Mouse (Mus musculus): Measurements from ENCODE around the gene Ubac1.

The Ubac1 gene

DNA sequence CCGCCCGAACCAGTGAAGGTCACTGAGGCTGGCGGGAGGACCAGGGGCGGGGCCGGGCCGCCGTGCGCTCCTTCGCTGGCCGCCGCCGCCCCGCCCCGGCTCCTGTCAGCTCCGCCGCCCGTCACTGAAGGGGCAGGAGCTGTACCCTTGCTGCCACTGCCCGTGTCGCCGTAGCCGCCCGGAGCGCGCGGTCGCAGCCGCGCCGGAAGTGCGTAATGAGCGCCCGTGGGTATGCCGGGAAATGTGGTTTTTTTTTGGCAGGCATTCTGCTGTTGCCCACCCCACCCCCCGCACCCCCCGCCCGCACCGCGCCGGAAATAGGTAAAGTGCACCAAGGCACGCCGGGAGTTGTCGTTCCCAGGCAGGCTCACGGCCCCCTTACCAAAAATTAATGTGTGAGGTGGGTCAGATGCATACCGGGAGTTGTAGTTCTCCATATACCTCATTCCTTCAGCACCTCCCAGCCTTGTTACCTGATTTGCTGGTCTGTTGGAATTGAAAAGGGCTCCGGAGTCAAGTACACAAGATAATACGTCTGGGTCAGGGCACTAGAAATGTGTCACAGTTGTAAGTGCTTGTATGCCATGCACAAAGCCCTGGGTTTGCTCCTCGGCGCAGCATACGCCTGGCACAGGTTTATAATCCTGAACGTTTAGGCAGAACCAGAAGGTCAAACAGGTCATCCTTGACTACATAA, at the start of gene Ubac1:
Gene Ubac1 (minus strand): TSS at position 187 of the 697 bp plus-strand sequence.
- peak; percentile 99 for DNase-seq

DNA sequence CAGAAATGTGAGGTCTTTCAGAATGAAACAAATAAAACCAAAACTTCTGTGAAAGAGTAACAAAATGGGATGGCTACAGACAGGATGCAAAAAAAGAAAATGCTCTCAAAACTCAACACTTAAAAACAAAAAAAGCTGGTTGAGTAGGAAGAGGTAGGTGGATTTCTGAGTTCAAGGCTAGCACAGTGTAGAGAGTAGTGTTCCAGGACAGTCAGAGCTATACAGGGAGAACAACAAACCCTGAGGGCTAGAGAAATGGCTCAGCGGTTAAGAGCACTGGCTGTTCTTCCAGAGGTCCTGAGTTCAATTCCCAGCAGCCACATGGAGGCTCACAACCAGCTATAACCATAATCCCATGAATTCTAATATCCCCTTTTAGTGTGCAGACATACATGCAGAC, 47.0 kb upstream of the Ubac1 start:
- no peak for DNase-seq

DNA sequence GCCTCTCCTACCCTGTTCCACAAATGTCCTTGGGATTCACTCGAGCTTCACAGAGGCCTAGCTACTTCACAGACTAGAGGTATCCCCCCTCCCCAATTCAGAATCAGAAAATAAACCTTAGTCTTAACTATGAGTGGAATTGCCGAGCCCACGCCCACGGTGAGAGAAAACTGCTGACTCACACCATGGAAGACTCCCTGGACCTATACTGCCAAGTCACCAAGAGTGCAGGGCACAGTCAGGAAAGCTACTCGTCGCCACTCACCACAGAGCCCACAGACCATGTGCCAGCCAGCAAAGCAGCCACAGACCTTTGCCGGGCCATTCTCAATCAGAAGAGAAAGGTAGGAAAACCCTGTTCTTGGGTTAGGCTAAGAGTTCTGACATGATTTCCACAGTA, 46.6 kb upstream of the Ubac1 start:
- no peak for DNase-seq

DNA sequence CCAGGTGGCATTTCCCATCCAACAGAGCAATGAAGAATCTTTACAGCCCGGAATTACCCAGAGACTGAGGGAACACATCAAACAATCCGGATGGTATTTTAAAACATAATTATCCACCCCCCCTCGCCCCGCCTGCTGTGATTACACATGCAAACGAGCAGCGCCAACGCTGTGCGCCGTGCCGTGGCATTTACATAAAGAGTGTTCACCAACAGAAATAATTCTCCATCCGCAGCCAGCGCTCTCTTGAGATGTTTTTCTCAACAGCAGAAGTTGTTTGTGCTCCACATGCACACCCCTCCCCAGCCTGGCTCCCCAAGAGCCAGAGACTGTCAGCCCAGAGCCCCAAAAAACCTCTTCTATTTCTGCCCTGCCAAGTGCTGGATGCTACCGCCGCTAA, 45.0 kb upstream of the Ubac1 start:
- no peak for DNase-seq

DNA sequence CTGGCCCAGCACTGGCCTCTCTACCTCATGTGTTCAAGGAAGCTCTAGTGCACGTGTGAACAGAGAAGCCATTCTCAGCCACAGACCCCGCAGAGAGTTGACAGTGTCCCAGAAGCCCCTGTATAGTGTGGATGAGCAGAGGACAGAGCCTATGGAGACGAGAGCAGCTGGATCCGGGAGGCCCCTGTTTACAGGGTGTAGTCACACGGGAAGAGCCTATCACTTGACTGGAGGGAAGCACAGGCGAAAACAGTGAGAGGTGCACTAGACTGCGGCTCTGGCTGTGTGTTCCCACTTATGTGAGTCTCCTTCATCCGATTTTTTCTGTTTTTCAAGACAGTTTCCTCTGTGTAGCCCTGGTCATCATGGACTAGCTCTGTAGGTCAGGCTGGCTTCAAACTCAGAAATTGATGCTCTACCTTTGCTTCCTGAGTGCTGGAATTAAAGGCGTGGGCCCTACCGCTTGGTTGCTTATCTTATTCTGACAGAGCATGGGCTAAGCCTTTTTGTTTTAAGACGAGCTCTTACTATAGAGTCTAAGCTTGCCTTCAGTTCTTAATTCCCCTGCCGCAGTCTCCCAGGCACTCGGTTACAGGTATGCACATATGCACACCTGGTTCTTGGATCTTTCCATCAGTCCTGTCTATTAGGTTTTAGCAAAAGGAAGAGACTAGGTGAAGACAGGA, 41.3 kb upstream of the Ubac1 start:
- DNase-seq, result no peak

DNA sequence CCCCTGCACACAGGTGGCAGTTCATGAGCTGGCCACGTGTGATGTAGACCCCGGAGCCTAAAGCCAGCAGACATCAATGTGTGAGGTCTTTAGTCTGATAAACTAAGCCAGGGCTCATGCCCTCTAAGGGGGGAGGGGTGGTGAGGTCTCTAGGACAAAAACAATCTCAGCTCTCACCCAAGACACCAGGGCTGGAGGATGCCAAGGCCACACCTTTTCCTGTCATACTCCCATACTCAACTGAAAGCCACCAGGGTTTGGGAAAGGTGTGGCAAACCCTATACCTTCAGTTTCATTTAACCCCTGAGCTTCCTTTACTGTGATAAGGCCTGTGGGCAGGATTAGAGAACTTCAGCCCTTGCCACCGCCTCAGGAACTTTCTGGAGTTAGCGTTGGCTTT, 40.7 kb upstream of the Ubac1 start:
- no peak for DNase-seq

DNA sequence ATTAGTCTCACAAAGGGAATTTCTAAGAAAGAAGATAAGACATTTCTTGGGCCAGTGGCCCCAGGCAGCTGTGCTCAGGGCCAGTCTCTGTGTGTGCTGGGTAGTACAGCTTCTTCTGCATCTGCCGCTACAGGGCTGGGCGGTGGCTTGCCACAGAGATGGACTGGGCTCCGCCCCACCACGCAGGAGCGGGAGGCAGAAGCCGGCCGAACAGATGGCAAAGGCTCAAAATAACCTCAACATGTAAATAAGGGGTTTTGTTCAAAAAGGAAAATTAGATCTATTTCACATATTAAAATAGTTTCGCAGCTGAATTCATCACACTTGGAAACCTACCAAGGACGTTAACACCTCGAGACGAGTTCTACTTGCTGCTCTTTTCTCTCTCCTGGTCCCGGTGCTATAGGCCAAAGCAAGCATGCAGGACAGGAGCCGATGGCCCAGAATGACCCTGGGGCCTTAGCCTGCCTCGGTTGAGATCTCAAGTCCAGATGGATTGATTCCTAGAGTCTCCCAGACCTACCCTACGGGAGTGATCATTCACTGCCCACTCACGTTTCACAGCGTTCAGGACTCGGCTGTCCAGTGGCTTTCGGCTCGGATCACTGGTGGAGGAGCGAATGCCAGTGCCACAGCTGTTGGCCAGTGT, 39.6 kb upstream of the Ubac1 start:
- no peak for DNase-seq

DNA sequence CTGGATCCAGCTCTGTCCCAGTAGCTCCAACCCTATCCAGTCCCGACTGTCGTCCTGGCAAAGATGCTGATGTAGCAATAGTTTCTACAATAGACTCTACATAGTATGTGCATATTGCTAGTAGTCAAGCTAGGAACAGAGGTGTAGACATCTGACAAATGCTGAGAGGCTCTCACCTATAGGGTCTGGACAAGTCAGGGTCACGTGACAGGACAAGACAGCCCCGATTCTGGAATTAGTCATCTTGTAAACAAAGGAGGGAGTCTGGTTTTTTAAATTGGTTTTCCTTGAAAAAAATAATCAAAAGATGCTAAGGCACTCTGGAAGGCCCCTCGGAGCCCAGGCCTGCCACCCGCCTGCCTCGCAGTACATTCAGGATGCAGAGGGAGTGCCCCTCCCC, 35.5 kb upstream of the Ubac1 start:
- DNase-seq, result no peak

DNA sequence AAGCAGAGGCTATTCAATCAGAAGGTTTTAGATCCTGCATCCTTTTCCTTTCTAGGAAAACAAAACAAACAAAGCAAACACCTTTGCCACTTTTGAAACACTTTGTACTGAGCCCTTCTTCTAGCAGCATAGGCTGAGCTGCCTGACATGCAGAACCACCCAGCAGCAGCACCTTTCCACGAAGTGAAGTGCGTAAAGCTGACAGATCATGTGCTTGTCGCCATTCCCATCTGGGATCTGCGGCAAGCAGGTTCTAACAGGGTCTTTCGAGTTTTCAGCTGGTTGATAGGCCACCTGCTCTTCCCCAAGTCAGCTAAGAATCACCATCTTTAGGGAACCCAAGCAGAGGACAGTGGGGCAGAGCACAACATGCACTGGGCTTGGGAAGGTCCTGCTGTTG, 34.7 kb upstream of the Ubac1 start:
- no peak for DNase-seq

DNA sequence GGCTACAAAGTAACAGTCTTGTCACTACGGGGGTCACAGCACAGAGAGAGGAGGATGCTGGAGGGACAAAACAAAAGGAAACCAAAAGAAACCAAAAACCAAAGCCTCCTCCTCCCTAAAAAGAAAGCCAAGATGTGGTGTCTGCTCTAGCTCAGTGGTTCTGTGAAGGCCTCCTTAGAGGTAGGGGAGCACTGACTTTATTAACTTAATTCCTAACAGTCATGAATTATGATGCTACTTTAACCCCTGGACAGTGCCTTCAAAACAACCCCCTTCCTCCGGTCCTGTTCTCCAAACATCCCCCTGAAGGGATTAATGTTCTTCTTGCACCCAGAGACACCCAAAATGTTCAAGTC, 34.2 kb upstream of the Ubac1 start:
- DNase-seq, result no peak

DNA sequence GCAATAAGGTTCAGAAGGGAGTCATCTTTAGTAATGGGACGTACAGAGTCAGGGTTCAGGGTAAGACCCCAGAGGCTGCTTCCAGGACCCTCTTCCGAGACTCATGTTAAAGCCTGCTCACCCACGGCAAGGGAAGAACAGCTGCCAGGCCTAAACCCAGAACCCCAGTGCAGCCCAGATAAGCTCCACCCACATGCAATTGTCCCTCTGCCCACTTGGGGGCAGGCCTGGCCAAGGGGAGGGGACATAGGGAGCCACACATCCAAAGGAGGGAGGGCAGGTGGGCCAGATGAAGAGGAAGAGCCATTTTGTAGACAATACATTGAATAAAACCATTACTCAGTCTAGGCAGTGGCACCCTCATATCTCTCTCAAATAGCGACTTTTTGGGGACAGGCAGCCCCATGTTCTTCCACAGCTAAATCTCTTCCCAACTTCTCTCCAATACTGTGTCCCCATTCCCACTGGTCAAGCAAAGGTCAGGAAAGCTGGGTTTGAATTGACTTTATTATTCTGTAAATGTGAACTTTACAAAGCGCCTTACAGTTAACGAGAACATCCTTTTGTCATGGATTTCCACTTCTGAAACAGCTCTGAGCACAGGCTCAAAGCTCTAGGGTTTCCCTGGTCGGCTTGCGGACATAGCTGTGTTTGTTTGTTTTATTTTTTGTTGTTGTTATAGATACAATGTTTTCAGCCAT, 33.6 kb upstream of the Ubac1 start:
- DNase-seq, result peak; percentile 96

DNA sequence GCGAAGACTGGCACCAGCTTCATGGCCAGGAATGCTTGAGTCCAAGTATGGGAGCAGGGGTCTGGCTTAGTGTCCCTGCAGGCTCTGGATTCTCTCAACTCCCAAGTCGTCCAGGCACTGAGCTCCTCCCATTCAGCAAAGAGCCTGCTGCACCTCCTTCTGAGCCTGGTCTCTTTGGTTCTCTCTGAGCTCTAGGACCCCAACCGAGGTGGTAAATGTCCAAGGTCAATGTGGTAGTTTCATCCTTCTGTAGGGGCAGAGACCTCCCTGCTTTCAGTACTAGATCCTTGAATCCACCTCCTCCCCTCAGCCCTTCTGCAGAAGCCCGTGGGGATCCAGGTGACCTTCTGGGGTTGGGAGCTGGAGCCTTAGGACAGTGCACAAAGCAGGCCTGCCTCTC, 31.3 kb upstream of the Ubac1 start:
- DNase-seq, result no peak

DNA sequence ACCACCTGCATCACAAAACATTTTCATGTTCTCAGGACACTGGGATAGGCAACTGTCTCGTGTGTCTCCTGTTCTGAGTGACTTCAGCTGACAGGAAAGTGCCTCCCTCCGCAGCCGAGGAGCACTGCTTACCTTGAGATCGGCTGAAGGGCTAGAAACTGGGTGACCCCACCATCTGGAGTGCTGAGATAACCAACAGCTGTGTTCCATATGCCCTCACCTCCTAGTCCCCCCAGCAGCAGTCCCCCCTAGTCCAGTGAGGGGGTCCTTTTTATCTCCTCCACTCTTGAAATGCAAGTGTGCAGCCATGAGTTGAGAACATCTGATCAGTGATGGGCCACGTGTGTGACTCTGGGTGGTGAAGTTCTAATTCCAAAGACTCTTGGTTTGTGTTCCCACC, 27.3 kb upstream of the Ubac1 start:
- no peak for DNase-seq

DNA sequence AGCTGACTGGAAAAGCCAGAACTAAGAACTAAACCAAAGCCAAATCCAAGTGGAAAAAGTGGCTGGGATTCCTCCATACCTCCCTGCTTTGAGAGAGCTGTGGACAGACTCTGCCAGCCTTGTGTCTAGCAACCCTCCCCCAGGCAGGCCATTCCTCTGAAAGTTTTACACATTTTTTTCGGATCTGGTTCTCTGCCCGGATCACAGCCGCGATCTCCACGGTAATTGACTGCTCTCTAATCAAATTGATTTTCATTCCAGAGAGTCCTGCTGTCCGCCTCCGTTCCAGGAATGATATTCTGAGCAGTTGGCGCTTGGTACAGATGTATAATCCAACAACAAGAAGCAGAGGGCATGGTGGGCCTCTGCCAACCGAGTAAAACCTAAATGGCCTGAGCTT, 22.7 kb upstream of the Ubac1 start:
- DNase-seq, result no peak

DNA sequence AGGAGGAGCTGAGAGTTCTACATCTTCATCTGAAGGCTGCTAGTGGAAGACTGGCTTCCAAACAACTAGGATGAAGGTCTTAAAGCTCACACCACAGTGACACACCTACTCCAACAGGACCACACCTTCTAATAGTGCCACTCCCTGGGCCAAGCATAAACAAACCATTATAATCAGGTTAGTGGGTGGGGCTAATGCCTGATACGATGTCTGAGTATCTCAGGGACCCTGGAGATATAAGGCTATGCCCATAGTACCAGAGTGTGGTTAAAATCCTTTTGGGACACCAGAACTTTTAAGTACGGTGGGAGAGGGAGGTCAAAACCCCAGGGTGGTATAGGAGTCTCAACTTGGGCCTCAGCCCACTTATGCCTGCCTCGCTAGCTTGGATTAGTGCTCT, 21.1 kb upstream of the Ubac1 start:
- no peak for DNase-seq

DNA sequence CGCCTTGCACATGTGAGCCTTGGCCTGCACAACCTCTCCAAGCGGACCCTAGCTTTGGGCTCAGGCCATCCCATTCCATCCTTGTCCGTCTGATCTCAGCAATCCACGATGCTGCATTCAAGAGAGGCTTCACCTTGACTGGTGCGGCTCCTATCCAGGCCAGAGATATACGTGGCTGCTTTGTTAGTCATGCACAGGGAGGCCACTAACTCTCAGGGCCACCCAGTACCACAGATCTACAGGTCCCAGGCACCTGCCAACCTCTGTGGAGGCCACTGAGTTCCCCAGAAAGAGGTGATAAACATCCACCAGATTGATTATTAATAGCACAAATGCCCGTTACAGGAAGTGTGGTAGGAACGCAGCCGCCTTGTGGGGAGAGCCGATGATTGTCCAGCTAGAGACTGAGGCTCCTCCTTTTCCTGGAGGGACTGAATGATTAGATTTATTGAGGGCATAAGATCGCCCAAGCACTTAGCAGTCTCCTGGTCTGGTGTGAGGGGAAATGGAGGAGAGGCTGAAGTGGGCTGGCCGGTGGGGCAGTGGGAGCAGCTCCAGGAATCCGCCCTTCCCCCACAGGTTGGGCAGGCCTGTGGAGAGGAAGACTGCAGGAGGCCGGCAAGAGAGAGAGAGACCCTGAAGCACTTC, 19.7 kb upstream of the Ubac1 start:
- no peak for DNase-seq

DNA sequence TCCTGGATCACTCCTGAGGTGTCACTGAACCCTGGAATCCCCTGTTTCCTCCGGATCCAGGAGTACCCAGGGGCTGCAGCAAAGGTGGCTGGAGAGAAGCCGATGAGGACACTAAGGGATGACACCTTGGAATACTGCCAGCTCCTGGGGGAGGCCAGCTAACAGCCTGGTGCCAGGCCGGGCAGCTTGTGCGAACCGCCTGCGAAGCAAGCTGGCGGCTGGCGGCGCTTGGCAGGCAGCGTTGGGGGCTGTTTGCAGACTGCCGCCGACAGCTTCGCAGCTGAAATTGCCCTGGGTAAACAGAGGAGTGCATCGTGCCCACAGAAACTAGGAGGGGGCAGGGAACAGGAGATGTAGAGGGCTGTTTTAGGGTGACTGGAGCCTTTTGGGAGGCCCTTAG, 18.4 kb upstream of the Ubac1 start:
- no peak for DNase-seq

DNA sequence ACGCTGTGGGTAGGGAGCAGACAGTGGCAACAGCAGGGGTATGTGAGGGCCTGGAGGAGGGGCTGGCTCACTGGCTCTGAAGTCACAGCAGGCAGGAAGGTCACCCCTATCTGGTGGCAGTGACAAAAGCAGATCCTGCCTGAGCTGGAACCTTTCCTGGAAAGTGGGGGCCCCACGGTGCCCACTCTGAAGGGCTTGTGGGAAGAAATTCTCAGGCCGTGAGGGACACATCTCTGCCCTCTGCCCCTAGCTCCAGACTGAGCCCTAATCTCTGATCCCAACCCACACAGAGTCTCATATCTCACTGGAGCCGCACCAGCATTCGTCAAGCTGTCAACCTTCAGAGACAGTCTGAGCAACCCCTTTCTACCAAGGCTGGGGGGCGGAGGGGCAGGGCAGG, 15.8 kb upstream of the Ubac1 start:
- DNase-seq, result no peak

DNA sequence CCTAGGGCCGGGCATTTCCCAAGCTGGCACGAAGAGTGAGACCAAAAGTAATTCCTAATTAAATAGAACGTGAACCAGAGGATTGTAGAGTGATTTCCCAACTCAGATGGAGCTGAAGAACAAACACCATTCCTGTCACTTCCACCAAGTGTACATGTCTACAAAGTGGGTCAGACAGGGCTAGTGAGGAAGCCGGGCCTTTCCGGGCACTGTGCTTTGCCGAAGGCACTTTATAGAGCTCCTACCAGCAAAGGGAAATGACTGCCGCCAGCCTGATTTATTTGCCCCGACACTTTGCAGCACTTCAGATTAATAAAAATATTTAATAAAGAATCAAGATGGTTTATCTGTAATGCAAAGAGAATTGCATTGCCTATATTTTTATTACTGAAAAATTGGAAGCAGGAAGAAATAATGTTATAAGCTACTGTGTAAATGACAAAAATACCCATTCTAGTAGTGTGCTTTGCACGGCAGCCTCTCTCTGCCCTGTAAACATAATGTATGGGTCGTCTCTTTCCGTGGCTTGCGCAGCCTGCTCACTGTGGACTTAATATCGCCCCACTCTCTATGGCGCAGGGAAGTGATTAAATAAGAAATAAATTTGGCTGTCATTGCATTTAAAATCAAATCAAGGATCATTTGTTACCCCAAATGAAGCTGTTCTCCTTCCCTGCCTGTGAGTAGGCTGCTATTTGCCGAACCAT, 12.9 kb upstream of the Ubac1 start:
- no peak for DNase-seq

DNA sequence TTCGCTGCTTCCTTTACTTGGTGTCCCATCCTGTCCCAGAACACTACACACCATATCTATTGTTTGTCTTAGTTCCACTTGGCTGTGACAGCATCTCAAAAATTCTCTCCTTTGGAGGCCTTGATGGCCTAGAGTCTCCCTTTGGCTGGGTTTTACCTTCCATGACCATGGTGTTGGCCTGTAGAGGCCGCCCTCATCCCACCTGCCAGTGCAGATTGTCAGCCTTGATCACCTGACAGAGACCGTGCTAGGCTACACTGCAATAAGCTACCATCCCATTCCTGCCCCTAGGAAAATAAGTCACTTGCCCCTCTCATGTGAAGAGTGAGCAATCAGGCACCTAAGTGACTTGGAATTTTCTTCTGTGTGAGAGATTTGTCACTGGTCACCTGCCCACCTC, 8.7 kb upstream of the Ubac1 start:
- no peak for DNase-seq

DNA sequence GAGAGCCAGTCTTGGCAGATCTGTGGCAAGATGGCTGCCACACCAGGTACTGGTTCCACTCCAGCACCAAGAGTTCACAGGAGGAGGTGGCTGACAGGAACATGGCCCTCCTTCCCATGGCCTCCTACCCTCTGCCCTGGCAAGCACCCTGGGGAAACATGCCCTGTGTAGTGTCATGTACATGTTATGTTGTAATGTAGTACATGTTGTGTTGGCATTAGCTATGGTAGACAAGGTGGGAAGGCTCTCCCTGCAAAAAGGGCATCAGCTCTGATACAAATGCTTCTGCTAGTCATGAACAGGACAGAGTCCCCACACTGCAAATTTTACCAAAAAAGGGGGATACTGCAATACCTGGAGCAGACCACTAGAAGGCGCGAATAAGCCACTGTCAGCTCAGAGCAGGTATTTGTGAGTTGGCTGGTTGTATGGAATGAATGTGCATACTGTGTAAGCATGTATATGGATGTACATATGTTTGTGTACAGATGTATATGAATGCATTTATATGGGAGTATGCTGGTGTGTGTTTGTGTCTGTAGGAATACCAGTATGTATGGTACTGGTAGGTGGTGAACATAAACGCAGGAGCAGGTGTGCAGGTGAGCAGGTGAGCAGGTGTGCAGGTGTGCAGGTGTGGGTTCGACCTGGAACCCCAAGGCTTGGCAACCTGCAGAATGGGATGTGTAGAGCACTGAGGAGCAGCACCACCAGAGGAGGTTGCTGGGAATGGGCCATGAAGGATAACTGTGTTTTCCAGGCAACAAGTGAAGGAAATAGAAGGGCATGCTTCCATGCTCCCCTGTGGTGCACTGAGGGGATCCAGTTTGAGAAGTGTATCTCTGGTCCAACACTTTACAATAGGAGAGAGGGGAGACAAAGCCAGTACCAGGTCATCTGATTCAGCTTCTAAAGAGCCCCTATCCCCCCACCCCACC, 2.9 kb upstream of the Ubac1 start:
- DNase-seq, result no peak

DNA sequence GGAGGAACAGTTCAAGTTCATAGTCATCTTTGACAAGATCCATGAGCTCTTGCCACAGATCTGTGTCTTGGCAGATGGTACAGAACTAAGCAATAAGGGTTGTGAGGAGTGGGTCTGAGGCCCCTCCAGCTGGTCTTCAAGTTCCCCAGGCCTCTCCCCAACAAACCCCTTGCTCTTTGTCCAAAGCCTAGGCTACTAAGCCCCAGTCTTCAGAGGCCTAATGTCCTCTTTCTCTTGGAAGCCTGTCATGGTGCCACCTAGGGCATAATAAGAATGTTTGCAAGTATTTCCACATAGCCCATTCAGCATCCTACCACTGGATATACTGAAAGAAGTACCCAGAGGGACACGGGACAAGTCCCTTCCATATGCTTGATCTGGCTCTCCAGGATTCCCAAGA, 1.1 kb upstream of the Ubac1 start:
- no peak for DNase-seq
